Mouse (Mus musculus): Measurements from ENCODE around the gene Sdad1.

- TF ChIP-seq CTCF (conservative IDR thresholded peaks at IDR 0.05; ENCODE audit: low read length) (no peak), POU5F1 (IDR thresholded peaks at IDR 0.05; ENCODE audit: borderline replicate concordance, low read length) (no peak), NANOG (IDR thresholded peaks at IDR 0.05; ENCODE audit: borderline replicate concordance, low read length) (no peak)
These were observed 47.8 kb upstream of the Sdad1 start for GRCm38 (mm10) chr5:92358033-92358432.

Measured in E14TG2a.4 (cell line).